ENCODE assay signal across 15 mouse cellular contexts in genomic region chr4:117592206-117592605, GRCm38 (mm10).
"Had no signal": no experiment of that assay in that cellular context is flagged by ENCODE, and none has a peak within 500 bp of the region (broad histone marks: within the 10 kb centered on the region; RNA-seq: fewer than 3 reads in every experiment).

No protein-coding gene starts in this region.

- H3K4me1 ChIP-seq: stomach, embryonic 15.5 days had no signal

- DNase-seq: right cerebral cortex, adult 18-20 months; right cerebral cortex, postnatal 14 days; right cerebral cortex, postnatal 25 days; right cerebral cortex, postnatal 4 days; spleen, adult 18-20 months; thymus, adult 18-20 months; thymus, adult 2 months; thymus, postnatal 14 days; thymus, postnatal 25 days; thymus, postnatal 36 days; thymus, postnatal 4 days had no signal

- H3K9ac ChIP-seq: neural tube, embryonic 13.5 days; neural tube, embryonic 15.5 days; stomach, embryonic 15.5 days had no signal

- H3K4me2 ChIP-seq: neural tube, embryonic 13.5 days; neural tube, embryonic 15.5 days; stomach, embryonic 15.5 days had no signal

- H3K27me3 ChIP-seq: neural tube, embryonic 13.5 days; neural tube, embryonic 15.5 days; stomach, embryonic 15.5 days had no signal

- H3K9me3 ChIP-seq: neural tube, embryonic 13.5 days; neural tube, embryonic 15.5 days; stomach, embryonic 15.5 days had no signal

- H3K27ac ChIP-seq: neural tube, embryonic 13.5 days; neural tube, embryonic 15.5 days; stomach, embryonic 15.5 days; stomach, postnatal 0 days had no signal

- H3K4me3 ChIP-seq: neural tube, embryonic 13.5 days; neural tube, embryonic 15.5 days; stomach, embryonic 15.5 days had no signal
